Mouse (Mus musculus): ENCODE measurements at regions not wholly inside any gene's neighbourhood (a gene's known extent, or its start where the extent isn't known, plus 50 kb on each side); places are given as distances from the start of the nearest gene placed in this dataset.

- WGBS, result 34% methylated on average over 3 of the region's 4 CpGs
- H3K36me3 ChIP-seq (ENCODE audit: control insufficient read depth, insufficient read depth, low read length), result no peaks in the 10 kb centered on the region
- H3K4me2 ChIP-seq (ENCODE audit: low read depth, low read length), result no peak overlapping the region
- H3K9ac ChIP-seq (ENCODE audit: low read depth, low read length), result no peak overlapping the region
- no peaks in the 10 kb centered on the region for H3K9me3 ChIP-seq (ENCODE audit: control insufficient read depth, low read length)
- H3K4me1 ChIP-seq (ENCODE audit: control insufficient read depth, insufficient read depth, low read length), result no peaks in the 10 kb centered on the region
- no peak overlapping the region for H3K27ac ChIP-seq (replicated peaks; ENCODE audit: low read depth, low read length)
- ATAC-seq (ENCODE audit: low read depth) (no peak), DNase-seq (ENCODE audit: low spot score) (no peak)
- no peak overlapping the region for H3K4me3 ChIP-seq (ENCODE audit: low read depth, low read length)
- no peaks in the 10 kb centered on the region for H3K27me3 ChIP-seq (replicated peaks; ENCODE audit: control insufficient read depth, insufficient read depth, low read length)
Observed at GRCm38 (mm10) chr9:46538616-46539015, 218.8 kb upstream of the 4931429L15Rik start.

GRCm38 (mm10) chr9:46516401-46517130 lies 196.8 kb upstream of the 4931429L15Rik start:
- Histone ChIP-seq H3K4me1 (ENCODE audit: control insufficient read depth, insufficient read depth, low read length) (no peaks in the 10 kb centered on the region), H3K27me3 (replicated peaks; ENCODE audit: control insufficient read depth, insufficient read depth, low read length) (no peaks in the 10 kb centered on the region), H3K4me2 (ENCODE audit: low read depth, low read length) (no peak overlapping the region), H3K9me3 (ENCODE audit: control insufficient read depth, low read length) (peaks cover 8% of the 10 kb centered on the region; the same call in 1 of the 2 replicates), H3K9ac (ENCODE audit: low read depth, low read length) (no peak overlapping the region), H3K36me3 (ENCODE audit: control insufficient read depth, insufficient read depth, low read length) (no peaks in the 10 kb centered on the region), H3K4me3 (ENCODE audit: low read depth, low read length) (no peak overlapping the region), H3K27ac (replicated peaks; ENCODE audit: low read depth, low read length) (no peak overlapping the region)
- 80% methylated on average over 20 of the region's 20 CpGs for WGBS
- no peak for ATAC-seq (ENCODE audit: low read depth)
- no peak for DNase-seq (ENCODE audit: low spot score)

GRCm38 (mm10) chr9:46512276-46513051 lies 192.7 kb upstream of the 4931429L15Rik start:
- ATAC-seq (ENCODE audit: low read depth), result no peak
- no peaks in the 10 kb centered on the region for H3K27me3 ChIP-seq (replicated peaks; ENCODE audit: control insufficient read depth, insufficient read depth, low read length)
- H3K27ac ChIP-seq (replicated peaks; ENCODE audit: low read depth, low read length), result no peak overlapping the region
- WGBS, result 64% methylated on average over 6 of the region's 6 CpGs
- no peak overlapping the region for H3K4me3 ChIP-seq (ENCODE audit: low read depth, low read length)
- H3K9ac ChIP-seq (ENCODE audit: low read depth, low read length), result no peak overlapping the region
- H3K4me1 ChIP-seq (ENCODE audit: control insufficient read depth, insufficient read depth, low read length), result no peaks in the 10 kb centered on the region
- H3K4me2 ChIP-seq (ENCODE audit: low read depth, low read length), result no peak overlapping the region
- no peaks in the 10 kb centered on the region for H3K36me3 ChIP-seq (ENCODE audit: control insufficient read depth, insufficient read depth, low read length)
- DNase-seq (ENCODE audit: low spot score), result no peak
- H3K9me3 ChIP-seq (ENCODE audit: control insufficient read depth, low read length), result peaks cover 4% of the 10 kb centered on the region; the same call in 1 of the 2 replicates

GRCm38 (mm10) chr9:46511307-46511706 lies 191.5 kb upstream of the 4931429L15Rik start:
- Histone ChIP-seq H3K4me2 (ENCODE audit: low read depth, low read length) (no peak overlapping the region), H3K36me3 (ENCODE audit: control insufficient read depth, insufficient read depth, low read length) (no peaks in the 10 kb centered on the region), H3K27me3 (replicated peaks; ENCODE audit: control insufficient read depth, insufficient read depth, low read length) (no peaks in the 10 kb centered on the region), H3K9me3 (ENCODE audit: control insufficient read depth, low read length) (peaks cover 4% of the 10 kb centered on the region; the same call in 1 of the 2 replicates), H3K9ac (ENCODE audit: low read depth, low read length) (no peak overlapping the region), H3K4me3 (ENCODE audit: low read depth, low read length) (no peak overlapping the region), H3K27ac (replicated peaks; ENCODE audit: low read depth, low read length) (no peak overlapping the region), H3K4me1 (ENCODE audit: control insufficient read depth, insufficient read depth, low read length) (no peaks in the 10 kb centered on the region)
- ATAC-seq (ENCODE audit: low read depth) (no peak), DNase-seq (ENCODE audit: low spot score) (peak; percentile 23)
- WGBS, result 44% methylated on average over 6 of the region's 6 CpGs

- ATAC-seq (ENCODE audit: low read depth) (no peak), DNase-seq (ENCODE audit: low spot score) (no peak)
- Histone ChIP-seq H3K36me3 (ENCODE audit: control insufficient read depth, insufficient read depth, low read length) (no peaks in the 10 kb centered on the region), H3K27ac (replicated peaks; ENCODE audit: low read depth, low read length) (no peak overlapping the region), H3K4me3 (ENCODE audit: low read depth, low read length) (no peak overlapping the region), H3K9ac (ENCODE audit: low read depth, low read length) (no peak overlapping the region), H3K4me1 (ENCODE audit: control insufficient read depth, insufficient read depth, low read length) (no peaks in the 10 kb centered on the region), H3K9me3 (ENCODE audit: control insufficient read depth, low read length) (peaks cover 4% of the 10 kb centered on the region; the same call in 1 of the 2 replicates), H3K4me2 (ENCODE audit: low read depth, low read length) (no peak overlapping the region), H3K27me3 (replicated peaks; ENCODE audit: control insufficient read depth, insufficient read depth, low read length) (no peaks in the 10 kb centered on the region)
- WGBS, result 64% methylated on average over 5 of the region's 5 CpGs
Observed at GRCm38 (mm10) chr9:46509896-46510295, 190.1 kb upstream of the 4931429L15Rik start.

- DNase-seq (ENCODE audit: low spot score) (peak; percentile 11), ATAC-seq (ENCODE audit: low read depth) (no peak)
- H3K36me3 ChIP-seq (ENCODE audit: control insufficient read depth, insufficient read depth, low read length), result no peaks in the 10 kb centered on the region
- no peak overlapping the region for H3K4me2 ChIP-seq (ENCODE audit: low read depth, low read length)
- no peak overlapping the region for H3K4me3 ChIP-seq (ENCODE audit: low read depth, low read length)
- no peaks in the 10 kb centered on the region for H3K27me3 ChIP-seq (replicated peaks; ENCODE audit: control insufficient read depth, insufficient read depth, low read length)
- no peak overlapping the region for H3K9ac ChIP-seq (ENCODE audit: low read depth, low read length)
- peaks cover 4% of the 10 kb centered on the region; the same call in 1 of the 2 replicates for H3K9me3 ChIP-seq (ENCODE audit: control insufficient read depth, low read length)
- WGBS, result 22% methylated on average over 5 of the region's 5 CpGs
- no peaks in the 10 kb centered on the region for H3K4me1 ChIP-seq (ENCODE audit: control insufficient read depth, insufficient read depth, low read length)
- H3K27ac ChIP-seq (replicated peaks; ENCODE audit: low read depth, low read length), result no peak overlapping the region
Observed at GRCm38 (mm10) chr9:46509458-46509857, 189.7 kb upstream of the 4931429L15Rik start.

GRCm38 (mm10) chr9:46507036-46507435 lies 187.2 kb upstream of the 4931429L15Rik start:
- no peak for DNase-seq (ENCODE audit: low spot score)
- Histone ChIP-seq H3K4me2 (ENCODE audit: low read depth, low read length) (no peak overlapping the region), H3K27me3 (replicated peaks; ENCODE audit: control insufficient read depth, insufficient read depth, low read length) (no peaks in the 10 kb centered on the region), H3K36me3 (ENCODE audit: control insufficient read depth, insufficient read depth, low read length) (no peaks in the 10 kb centered on the region), H3K4me1 (ENCODE audit: control insufficient read depth, insufficient read depth, low read length) (no peaks in the 10 kb centered on the region), H3K9me3 (ENCODE audit: control insufficient read depth, low read length) (no peaks in the 10 kb centered on the region), H3K9ac (ENCODE audit: low read depth, low read length) (no peak overlapping the region), H3K27ac (replicated peaks; ENCODE audit: low read depth, low read length) (no peak overlapping the region), H3K4me3 (ENCODE audit: low read depth, low read length) (no peak overlapping the region)
- no peak for ATAC-seq (ENCODE audit: low read depth)
- 88% methylated on average over 4 of the region's 4 CpGs for WGBS

GRCm38 (mm10) chr9:46504536-46504935 lies 184.8 kb upstream of the 4931429L15Rik start:
- Histone ChIP-seq H3K4me2 (ENCODE audit: low read depth, low read length) (no peak overlapping the region), H3K4me3 (ENCODE audit: low read depth, low read length) (no peak overlapping the region), H3K9me3 (ENCODE audit: control insufficient read depth, low read length) (no peaks in the 10 kb centered on the region), H3K9ac (ENCODE audit: low read depth, low read length) (no peak overlapping the region), H3K4me1 (ENCODE audit: control insufficient read depth, insufficient read depth, low read length) (no peaks in the 10 kb centered on the region), H3K27me3 (replicated peaks; ENCODE audit: control insufficient read depth, insufficient read depth, low read length) (no peaks in the 10 kb centered on the region), H3K27ac (replicated peaks; ENCODE audit: low read depth, low read length) (no peak overlapping the region), H3K36me3 (ENCODE audit: control insufficient read depth, insufficient read depth, low read length) (no peaks in the 10 kb centered on the region)
- ATAC-seq (ENCODE audit: low read depth) (no peak), DNase-seq (ENCODE audit: low spot score) (no peak)
- WGBS, result 73% methylated on average over 12 of the region's 12 CpGs

GRCm38 (mm10) chr9:46504133-46504416 lies 184.3 kb upstream of the 4931429L15Rik start:
- no peaks in the 10 kb centered on the region for H3K9me3 ChIP-seq (ENCODE audit: control insufficient read depth, low read length)
- H3K4me3 ChIP-seq (ENCODE audit: low read depth, low read length), result no peak overlapping the region
- H3K9ac ChIP-seq (ENCODE audit: low read depth, low read length), result no peak overlapping the region
- no peaks in the 10 kb centered on the region for H3K27me3 ChIP-seq (replicated peaks; ENCODE audit: control insufficient read depth, insufficient read depth, low read length)
- no peaks in the 10 kb centered on the region for H3K36me3 ChIP-seq (ENCODE audit: control insufficient read depth, insufficient read depth, low read length)
- no peak overlapping the region for H3K27ac ChIP-seq (replicated peaks; ENCODE audit: low read depth, low read length)
- H3K4me2 ChIP-seq (ENCODE audit: low read depth, low read length), result no peak overlapping the region
- H3K4me1 ChIP-seq (ENCODE audit: control insufficient read depth, insufficient read depth, low read length), result no peaks in the 10 kb centered on the region
- DNase-seq (ENCODE audit: low spot score) (no peak), ATAC-seq (ENCODE audit: low read depth) (no peak)
- 82% methylated on average over 3 of the region's 3 CpGs for WGBS

Data from embryonic facial prominence, embryonic 14.5 days (tissue).